Mouse (Mus musculus) adrenal gland, postnatal 25 days (tissue): ENCODE measurements around the gene Ngrn. TPM values are rescaled to one million over a fixed set of nuclear protein-coding genes. Genes with fewer than 3 reads are reported as not detected.

Source experiments
- DNase-seq: peaks from one replicate; pipeline ENCODE4 v3.0.0; 2021; ENCODE audit warnings: mixed read lengths
- long read RNA-seq: library from polyadenylated mRNA; stranded (forward); transcript quantifications from one replicate; pipeline ENCODE4 v2.0.0, GENCODE M21; 2021
- total RNA-seq: library from RNA; stranded (reverse); gene quantifications from 2 replicates; pipeline ENCODE4 v1.2.3, GENCODE M21; 2021

The Ngrn gene
- 50.3 and 64.1 TPM in 2 replicates for total RNA-seq
- long read RNA-seq, transcript Ngrn-201 (3 exons, 1,317 nt): major isoform, 49 of 67 reads
- long read RNA-seq, transcript Ngrn-202 (2 exons, 1,709 nt): minor isoform, 15 of 67 reads
- long read RNA-seq, partial matches to known transcripts: 3 of 67 reads
- long read RNA-seq, other reads (novel, unspliced or antisense): 0 of 67 reads

DNA sequence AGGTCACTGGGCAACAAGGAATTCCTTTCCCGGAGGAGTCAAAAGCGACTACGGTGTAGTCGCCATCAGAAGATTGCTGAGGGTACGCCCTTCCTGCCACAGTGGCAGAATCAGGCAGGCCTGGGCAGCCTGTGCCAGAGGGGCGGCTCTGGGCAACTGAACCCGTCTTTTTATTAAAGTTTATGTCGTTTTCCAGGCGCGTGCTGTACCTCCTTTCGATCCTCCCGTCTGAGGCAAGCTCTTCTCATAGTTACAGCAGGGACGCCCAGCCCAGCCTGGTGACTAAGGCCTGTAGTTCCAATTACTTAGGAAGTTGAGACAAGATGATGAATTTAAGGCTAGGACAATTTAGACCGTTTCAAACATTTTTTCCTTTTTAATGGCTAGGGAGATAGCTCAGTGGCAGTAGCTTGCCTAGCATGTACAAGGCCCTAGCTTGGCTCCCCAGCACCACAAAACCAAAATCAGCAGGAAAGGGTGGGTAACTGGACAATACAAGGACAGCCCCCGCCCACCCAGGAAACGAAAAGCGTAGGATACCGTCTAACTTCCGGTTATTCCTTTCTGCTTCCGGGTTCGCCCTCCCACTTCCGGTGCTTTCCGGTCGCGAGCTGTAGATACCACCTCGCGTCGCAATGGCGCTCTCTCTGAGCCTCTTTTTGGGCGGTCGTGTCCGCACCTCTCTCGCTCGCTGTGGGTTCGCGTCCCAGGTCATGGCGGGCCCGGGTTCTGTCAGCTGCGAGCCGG is at the start of gene Ngrn:
TSS of gene Ngrn (plus strand) at position 591 of the 747 bp plus-strand sequence.
- DNase-seq: peak; percentile 83

DNA sequence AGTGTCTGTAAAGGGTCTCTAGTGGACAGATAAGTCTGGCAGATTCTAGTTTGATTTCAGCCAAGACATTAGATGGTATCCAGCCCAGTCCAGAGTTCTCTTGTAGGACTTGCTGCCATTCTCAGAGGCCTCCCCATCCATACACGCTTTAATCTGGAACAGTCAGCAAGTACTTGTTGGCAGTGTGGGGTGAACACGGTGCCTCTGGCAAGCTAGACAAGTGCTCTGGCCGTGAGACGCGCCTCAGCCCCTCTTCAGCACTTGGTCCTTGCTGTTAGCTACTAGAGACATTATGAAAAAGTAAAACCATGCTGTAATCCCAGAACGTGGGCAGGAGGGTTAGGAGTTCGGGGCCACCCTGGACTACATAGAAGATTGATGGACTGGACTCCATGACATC is 47.4 kb upstream of the Ngrn start:
- DNase-seq: no peak

DNA sequence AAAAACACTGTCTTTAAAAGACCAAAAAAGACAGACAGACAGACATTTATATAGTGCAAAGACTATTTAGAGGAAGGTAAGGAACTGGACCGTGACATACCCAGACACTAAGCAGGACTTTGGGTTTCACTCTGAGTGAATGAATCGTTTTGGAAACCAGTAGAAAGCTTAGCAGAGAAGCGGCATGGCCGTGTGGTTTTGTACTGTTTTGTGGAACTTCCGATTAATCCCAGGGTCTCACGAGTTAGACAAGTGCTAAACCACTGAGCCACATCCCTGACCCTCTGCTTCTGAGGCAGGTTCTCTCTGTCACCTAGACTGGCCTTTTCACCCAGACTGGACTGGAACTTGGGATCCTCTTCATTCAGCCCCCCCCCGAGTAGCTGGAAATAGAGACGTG is 46.6 kb upstream of the Ngrn start:
- DNase-seq: no peak

DNA sequence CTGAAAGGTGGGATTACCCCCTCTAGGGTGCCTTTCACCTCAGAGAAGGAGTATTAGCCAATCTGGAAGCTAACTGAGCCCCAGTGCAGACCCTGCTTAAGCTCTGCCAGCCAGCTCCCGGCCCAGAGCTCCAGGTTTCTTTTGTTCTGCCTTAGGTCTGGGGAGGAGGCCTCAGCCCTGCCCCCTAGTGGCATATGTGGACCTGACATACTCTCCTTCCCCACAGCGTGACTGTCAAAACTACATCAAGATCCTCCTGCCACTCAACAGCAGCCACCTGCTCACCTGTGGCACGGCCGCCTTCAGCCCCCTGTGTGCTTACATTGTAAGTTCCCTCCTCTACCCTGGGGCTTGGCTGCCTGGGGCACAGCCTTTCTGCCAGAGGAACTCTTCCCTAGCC is 45.6 kb upstream of the Ngrn start:
- DNase-seq: peak; percentile 79

DNA sequence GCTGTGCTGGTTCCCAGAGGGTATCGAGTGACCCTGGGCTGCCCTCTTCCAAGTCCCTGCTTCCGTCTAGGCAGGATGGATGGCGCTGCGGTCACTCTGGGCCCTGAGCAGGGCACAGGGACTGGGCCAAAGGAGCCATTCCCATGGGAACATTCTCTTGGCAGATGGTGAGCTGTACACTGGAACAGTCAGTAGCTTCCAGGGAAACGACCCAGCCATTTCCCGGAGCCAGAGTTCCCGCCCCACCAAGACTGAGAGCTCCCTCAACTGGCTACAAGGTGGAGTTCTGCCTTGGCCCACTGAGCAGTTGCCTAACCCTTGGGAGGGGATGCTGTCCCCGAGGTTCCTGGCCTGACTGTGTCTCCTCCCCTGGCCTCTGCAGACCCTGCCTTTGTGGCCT is 44.4 kb upstream of the Ngrn start:
- DNase-seq: no peak

GRCm38 (mm10) chr7:80218666-80219065 is 42.3 kb upstream of the Ngrn start:
- DNase-seq: no peak

DNA sequence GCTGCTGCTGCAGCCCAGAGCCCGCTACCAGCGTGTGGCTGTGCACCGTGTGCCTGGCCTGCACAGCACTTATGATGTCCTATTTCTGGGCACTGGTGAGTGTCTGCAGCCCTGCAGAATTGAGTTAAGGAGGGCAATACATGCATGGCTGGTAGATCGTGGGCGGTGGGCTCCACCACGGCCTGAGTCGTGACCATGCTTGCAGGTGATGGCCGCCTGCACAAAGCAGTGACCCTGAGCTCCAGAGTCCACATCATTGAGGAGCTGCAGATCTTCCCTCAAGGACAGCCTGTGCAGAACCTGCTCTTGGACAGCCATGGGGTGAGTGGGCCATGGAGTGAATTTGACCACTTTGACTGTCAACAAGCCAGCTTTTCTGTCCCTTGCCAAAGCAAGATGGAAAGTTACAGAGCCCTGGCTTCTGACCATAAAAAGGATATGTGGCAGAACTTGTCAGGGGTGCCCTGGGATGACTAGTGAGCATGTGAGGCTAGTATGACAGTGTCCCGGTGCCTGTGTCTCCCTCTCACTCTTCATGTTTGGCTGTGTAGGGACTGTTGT is 40.7 kb upstream of the Ngrn start:
- DNase-seq: no peak

DNA sequence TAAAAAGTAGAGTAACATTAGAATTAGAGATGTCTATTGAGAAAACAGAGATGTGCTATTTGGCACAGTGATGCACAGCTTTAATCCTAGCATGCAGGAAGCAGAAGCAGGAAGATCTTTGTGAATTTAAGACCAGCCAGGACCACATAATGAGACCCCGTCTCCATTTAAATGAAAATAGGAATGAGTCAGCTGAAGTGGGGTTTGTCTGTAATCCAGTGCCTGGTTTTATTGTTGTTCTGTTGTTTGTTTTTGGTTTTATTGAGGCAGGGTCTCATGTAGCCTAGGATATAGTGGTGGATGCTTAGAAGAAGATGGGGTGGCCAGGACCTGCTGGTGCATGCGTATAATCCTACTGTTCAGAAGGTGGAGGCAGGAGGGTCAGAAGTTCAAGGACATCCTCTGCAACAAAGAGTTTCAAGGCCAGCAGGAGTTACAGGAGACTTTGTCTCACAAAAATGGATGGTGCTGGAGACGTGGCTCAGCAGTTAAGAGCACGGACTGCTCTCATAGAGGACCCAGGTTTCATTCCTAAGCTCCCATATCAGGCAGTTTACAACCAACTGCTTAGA is 39.8 kb upstream of the Ngrn start:
- DNase-seq: no peak

- DNase-seq: no peak
Observed at GRCm38 (mm10) chr7:80227065-80227464, 34.0 kb upstream of the Ngrn start.

GRCm38 (mm10) chr7:80230196-80230595 is 30.8 kb upstream of the Ngrn start:
- DNase-seq: no peak

DNA sequence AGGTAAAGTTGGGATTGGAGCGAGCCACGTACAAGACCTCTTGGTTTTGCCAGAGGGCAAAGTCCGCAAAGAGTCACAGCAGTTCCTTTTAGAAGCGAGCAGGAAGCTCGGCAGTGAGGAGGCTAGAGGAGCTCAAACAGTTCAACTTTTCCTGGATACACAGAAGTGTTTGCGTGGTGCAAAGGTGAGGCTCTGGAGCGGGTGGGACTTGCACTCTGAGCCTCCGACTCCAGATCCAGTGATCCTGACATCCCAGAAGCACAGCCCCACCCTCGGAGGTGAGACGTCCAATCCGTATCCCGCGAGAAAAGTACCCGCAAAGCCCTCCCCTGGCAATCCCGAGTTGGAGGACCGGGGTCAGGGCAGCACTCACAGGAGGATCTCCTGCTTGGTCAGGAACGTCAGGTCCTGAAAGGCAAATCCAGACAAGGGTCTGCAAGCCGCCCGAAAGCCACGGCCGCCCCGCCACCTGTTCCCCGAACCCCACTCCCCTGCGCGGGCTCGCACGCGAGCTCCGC is 29.0 kb upstream of the Ngrn start:
- DNase-seq: no peak

DNA sequence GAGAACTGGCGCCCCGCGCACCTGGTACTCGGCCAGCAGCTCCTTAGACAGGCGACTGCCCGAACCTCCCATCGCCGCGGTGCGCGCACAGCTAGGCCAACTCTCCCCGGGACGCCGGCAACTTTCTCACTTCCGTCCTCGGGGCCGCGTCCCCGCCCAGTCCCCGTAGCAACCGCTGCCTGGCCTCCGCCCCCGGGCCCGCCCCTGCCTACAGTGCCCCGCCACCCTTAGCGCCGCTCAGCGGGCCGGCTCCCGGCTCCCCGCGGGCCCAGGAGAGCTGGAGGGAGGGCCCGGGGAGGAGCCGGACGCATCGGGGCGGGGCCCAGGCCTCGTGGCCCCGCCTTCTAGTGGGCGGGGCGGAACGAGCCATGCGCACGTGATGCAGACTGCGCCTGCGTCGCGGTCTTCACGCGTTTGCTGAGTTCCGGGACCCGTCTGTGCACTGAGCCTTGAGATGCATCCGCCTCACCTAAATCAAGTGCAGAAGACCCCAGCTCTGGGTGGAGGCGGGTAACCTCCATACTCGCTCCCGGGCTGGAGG is 28.5 kb upstream of the Ngrn start, which contains the start of the genes Cib1 and Gdpgp1:
TSS of gene Cib1 (minus strand) at position 325 of the 541 bp plus-strand sequence.
TSS of gene Gdpgp1 (plus strand) at position 377 of the 541 bp plus-strand sequence.
- DNase-seq: peak; percentile 97

DNA sequence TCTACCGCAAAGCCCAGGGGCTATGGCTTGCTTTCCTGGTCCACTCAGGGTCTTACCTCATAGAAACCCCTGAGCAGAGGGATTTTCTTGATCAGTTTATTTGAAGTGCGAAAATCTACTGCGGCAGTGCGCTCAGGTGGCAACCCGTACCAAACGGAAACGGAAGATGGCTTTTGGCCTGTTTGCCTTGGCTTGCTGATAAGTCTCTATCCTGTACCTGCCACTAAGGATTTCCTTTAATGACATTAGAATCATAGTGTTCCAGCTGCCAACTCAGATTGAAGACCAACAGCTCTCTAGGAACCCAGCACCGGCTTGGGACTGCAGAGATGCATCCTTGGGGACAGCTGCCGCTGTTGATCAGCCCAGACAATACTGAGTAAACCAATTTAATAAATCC is 27.2 kb upstream of the Ngrn start:
- DNase-seq: no peak

- no peak for DNase-seq
Observed at GRCm38 (mm10) chr7:80238542-80238941, 22.5 kb upstream of the Ngrn start.

GRCm38 (mm10) chr7:80241661-80242060 is 19.4 kb upstream of the Ngrn start:
- no peak for DNase-seq

DNA sequence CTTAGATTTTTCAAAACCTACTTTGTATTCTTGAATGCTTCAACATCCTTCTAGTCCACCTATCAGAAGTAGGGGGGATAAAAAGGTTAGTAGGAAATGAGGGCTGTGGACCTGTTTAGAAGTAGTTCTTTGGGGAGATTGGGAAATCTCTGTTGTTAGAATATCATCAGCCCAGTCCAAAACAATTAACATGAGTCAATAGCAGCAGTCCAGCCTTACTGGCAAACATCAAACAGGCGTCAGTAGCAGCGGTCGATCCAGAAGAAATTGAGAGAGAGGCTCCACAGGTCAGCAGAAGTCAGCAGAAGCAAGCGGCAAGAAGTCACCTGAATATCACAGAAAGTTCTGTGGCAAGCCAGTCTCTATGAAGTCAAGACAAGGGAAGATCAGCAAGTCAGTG is 16.2 kb upstream of the Ngrn start:
- no peak for DNase-seq

DNA sequence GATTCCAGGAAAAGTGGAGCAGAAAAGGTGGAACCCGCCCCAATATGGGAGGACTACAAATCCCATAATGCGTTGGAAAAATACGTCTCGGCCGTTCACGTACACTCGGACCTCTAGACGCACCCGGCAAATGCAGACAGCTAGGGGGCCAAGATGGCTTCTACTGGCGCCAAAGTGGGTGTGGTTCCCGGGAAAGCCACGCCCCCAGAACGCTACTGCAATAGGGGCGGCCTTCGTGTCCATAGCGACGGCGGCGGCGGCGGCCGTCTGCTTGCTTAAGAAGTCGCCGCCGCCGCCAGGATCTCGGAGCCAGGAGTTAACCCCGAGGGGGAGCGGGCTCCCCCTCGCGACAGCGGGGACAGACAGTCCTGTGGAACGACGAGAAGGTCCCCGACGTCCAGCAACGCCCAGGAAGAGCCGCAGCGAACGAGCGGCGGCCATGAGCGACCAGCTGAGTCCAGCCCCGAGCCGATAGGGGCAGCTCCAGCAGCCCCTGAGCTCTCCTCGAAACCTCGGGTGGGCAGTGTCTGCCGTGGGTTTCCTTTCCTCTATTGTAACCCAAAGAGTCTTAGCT is 14.8 kb upstream of the Ngrn start, which contains the start of gene Ttll13:
TSS of gene Ttll13 (plus strand) at position 229 of the 574 bp plus-strand sequence.
- peak; percentile 97 for DNase-seq

DNA sequence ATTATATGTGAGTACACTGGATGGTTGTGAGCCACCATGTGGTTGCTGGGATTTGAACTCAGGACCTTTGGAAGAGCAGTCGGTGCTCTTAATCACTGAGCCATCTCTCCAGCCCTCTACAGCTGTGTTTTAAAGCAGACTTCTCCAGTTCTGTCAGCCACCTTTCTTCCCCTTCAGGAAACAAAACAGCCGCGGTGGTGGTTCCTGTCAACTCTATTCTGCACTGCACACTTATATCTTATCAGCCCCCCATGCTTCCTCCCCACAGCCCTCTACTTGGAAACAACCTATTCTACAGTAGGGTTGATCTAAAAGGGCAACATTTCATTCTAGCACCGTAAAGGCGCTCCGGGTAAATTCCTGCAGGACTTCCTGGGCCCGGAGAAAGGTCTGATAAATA is 14.2 kb upstream of the Ngrn start:
- no peak for DNase-seq

DNA sequence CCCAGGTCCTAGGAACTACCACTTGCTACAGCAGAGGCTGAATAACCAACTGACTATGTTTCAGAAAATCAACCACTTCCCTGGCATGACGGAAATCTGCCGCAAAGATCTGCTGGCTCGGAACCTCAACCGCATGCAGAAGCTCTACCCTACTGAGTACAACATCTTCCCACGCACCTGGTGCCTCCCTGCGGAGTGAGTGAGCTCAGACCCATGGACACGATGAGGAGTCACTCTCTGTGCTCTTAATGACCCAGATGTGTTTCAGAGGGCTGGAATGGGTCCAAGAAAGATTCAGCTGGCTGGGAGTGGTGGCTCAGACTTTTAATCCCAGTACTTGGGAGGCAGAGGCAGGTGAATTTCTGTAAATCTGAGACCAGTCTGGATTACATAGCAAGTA is 8.6 kb upstream of the Ngrn start:
- DNase-seq: no peak

- no peak for DNase-seq
Observed at GRCm38 (mm10) chr7:80252886-80253285, 8.1 kb upstream of the Ngrn start.

DNA sequence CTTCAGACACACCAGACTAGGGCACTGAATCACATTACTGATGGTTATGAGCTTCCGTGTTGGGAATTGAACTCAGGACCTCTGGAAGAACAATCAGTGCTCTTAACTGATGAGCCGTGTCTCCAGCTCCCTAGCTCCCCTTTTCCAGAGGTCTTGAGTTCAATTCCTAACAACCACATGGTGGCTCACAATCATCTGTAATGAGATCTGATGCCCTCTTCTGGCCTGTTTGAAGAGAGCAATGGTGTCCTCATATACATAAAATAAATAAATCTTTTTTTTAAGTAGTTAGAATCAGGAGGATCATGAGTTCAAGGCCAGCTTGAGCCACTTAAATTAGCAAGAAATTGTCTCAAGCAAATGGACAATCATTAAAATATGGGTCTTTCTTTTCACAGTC is 5.0 kb upstream of the Ngrn start:
- no peak for DNase-seq

DNA sequence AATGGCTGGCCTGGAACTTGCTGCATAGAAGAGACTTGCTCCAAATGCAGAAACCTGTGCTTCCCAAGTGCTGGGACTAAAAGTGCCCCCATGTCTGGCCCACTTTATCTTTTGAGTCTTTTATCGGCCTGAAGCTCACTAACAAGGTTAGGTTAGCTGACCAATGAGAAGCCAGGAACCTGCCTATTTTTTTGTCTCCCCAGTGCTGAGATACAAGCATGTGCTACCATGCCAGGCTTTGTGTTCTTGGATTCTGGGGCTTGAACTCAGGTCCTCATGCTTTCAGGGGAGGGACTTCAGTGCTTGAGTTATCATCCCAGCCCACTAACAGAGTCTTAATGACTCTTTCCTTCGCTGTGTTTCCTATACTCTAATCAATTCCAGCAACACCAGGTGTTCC is 3.3 kb upstream of the Ngrn start:
- no peak for DNase-seq
